Mouse (Mus musculus): ENCODE data around the gene Rreb1. TPM values are rescaled to one million over a fixed set of nuclear protein-coding genes. Genes with fewer than 3 reads are reported as not detected.

Rreb1 gene
- polyA plus RNA-seq, 1 experiment from 2014 or later: 6.0 TPM

DNA sequence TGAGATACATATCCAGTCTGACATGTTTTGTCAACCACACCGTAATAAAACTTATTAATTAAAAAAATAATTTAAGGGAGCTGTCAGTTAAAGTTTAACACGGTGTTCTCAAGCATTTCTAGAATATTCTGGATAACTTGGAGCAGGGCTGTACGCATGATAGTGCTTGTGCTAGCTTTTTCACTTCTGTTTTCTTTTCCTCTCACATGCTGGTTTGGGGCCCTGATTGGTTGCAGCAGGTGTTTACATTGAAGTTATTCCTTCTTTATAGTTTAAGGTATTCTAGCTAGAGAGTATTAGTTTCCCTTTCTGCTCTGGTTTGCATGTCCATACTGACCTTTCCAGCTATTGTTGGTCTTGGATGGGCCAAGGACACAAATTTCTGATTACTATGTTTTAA, 82.6 kb downstream of the Rreb1 start:
- DNase-seq (ENCODE audit: low spot score): no peak
- Histone ChIP-seq H3K36me3 (replicated peaks) (no peaks in the 10 kb centered on the region; the same call in 1 of the 2 replicates), H3K4me3 (no peak overlapping the region), H3K9me3 (no peaks in the 10 kb centered on the region), H3K4me1 (peaks cover 56% of the 10 kb centered on the region), H3K27me3 (replicated peaks; ENCODE audit: low read depth, poor library complexity, severe bottlenecking) (no peaks in the 10 kb centered on the region), H3K27ac (replicated peaks) (peak overlapping the region; percentile 67; the same call in 1 of the 2 replicates)
- 88% methylated on average over 3 of the region's 3 CpGs for WGBS

DNA sequence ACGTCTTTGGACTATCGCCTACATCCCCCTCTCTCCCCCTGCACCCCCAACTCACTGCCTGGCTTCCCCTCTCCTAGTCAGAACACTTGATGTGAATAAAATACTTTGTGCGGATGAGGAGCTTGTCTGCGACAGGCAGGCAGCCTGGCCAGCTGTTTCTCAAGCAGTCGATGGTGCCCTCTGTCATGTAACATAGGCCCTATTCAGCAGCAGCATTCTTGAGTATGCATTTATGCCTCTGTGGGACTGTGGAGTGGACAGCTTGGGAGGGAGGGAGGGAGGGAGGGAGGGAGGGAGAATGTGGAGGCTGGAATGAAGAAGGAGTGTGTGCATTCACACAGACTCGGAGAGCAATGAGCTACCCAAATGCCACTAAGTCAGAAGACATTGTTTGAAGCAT, 84.3 kb downstream of the Rreb1 start:
- peaks cover 60% of the 10 kb centered on the region for H3K4me1 ChIP-seq

DNA sequence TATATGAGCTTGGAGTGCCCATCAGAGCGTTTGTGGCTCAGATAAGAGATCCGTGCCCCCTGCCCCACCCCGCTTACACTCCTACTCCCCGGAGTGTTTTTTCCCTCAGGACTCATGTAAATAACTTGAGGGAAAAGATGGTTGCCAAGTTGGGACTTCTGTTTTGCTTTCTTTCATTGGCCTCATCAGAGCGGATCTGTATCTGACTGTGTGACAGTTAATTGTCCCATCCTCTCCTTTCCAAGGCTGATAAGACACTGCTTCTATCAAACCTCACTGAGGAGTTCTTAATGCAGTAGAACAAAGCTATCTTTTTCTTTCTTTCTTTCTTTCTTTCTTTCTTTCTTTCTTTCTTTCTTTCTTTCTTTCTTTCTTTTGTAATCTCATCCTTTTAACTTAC, 85.4 kb downstream of the Rreb1 start:
- H3K36me3 ChIP-seq (replicated peaks): no peaks in the 10 kb centered on the region; the same call in 1 of the 2 replicates
- DNase-seq (ENCODE audit: low spot score): no peak
- H3K4me3 ChIP-seq: no peak overlapping the region
- H3K4me1 ChIP-seq: peaks cover 49% of the 10 kb centered on the region
- H3K27me3 ChIP-seq (replicated peaks; ENCODE audit: low read depth, poor library complexity, severe bottlenecking): no peaks in the 10 kb centered on the region
- H3K27ac ChIP-seq (replicated peaks): no peak overlapping the region
- H3K9me3 ChIP-seq: no peaks in the 10 kb centered on the region
- 88% methylated on average over 5 of the region's 5 CpGs for whole genome bisulfite sequencing

More for the DNA sequence above, 84.3 kb downstream of the Rreb1 start:
- no peaks in the 10 kb centered on the region for H3K27me3 ChIP-seq (replicated peaks; ENCODE audit: low read depth, poor library complexity, severe bottlenecking)
- DNase-seq (ENCODE audit: low spot score): peak; percentile 21
- no peak overlapping the region for H3K4me3 ChIP-seq
- H3K36me3 ChIP-seq (replicated peaks): no peaks in the 10 kb centered on the region; the same call in 1 of the 2 replicates
- peak overlapping the region; percentile 67 for H3K27ac ChIP-seq (replicated peaks)
- 20% methylated on average over 6 of the region's 6 CpGs for WGBS
- no peaks in the 10 kb centered on the region for H3K9me3 ChIP-seq

DNA sequence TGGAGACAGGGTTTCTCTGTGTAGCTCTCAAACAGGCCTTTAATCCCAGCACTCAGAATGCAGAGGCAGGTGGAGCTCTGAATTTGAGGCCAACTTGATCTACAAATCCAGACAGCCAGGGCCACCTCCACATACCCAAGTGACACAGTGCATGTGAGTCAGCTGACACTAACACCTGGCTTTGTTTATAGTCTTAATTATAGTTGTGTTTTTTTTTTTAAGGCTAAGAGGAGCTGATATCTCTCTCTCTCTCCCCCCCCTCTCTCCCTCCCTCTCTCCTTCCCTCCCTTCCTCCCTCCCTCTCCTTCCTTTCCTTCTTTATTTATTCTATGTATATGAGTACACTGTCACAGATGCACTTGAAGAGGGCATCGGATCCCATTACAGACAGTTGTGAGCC, 86.5 kb downstream of the Rreb1 start:
- no peak for DNase-seq (ENCODE audit: low spot score)
- H3K27me3 ChIP-seq (replicated peaks; ENCODE audit: low read depth, poor library complexity, severe bottlenecking): no peaks in the 10 kb centered on the region
- no peaks in the 10 kb centered on the region; the same call in 1 of the 2 replicates for H3K36me3 ChIP-seq (replicated peaks)
- no peak overlapping the region for H3K4me3 ChIP-seq
- no peak overlapping the region for H3K27ac ChIP-seq (replicated peaks)
- 90% methylated on average over 1 of the region's 1 CpGs for WGBS
- H3K4me1 ChIP-seq: peaks cover 46% of the 10 kb centered on the region
- H3K9me3 ChIP-seq: no peaks in the 10 kb centered on the region

DNA sequence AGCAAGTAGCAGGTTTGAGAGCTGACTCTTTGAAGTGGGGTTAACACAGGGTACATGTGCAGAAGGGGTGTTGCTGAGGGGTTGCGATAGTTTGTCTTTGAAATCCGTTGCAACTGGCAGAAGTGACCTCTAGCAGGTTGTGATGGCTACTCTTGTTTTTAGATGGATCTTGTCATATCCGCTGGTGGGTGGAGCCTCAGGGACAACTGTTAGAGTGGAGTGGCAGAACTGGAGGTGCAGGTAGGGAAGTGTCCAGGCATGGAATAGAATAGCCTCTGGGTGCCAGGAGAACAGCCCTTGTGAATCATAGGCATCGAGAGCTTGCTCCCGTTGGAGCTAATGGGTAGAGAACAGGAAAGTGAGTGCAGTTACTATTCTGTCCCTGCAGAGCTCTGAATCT, 88.1 kb downstream of the Rreb1 start:
- WGBS: 68% methylated on average over 5 of the region's 5 CpGs
- Histone ChIP-seq H3K27ac (replicated peaks) (no peak overlapping the region), H3K9me3 (no peaks in the 10 kb centered on the region), H3K36me3 (replicated peaks) (no peaks in the 10 kb centered on the region; the same call in 1 of the 2 replicates), H3K27me3 (replicated peaks; ENCODE audit: low read depth, poor library complexity, severe bottlenecking) (no peaks in the 10 kb centered on the region), H3K4me1 (peaks cover 38% of the 10 kb centered on the region), H3K4me3 (no peak overlapping the region)
- no peak for DNase-seq (ENCODE audit: low spot score)

DNA sequence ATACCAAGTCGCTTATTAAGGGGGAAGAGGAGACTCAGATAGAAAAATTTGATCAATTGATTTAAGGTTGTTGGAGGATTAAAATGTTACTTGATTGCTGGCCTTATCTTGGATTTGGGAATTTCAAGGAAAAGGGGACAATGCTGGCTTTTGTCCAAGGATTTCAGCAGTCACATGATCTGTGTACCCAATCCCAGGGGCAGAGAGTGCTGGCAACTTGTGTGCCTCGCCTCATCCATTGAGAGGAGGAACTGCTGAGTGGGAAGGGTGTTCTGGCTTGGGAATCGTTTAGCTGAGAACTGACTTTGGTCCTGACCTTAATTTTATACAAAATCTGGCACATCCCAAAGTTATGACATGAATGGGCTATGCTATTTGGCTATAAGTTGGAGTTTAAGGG, 88.6 kb downstream of the Rreb1 start:
- no peak for DNase-seq (ENCODE audit: low spot score)
- H3K9me3 ChIP-seq: no peaks in the 10 kb centered on the region
- 53% methylated on average over 3 of the region's 3 CpGs for WGBS
- no peak overlapping the region for H3K4me3 ChIP-seq
- no peaks in the 10 kb centered on the region for H3K27me3 ChIP-seq (replicated peaks; ENCODE audit: low read depth, poor library complexity, severe bottlenecking)
- no peak overlapping the region for H3K27ac ChIP-seq (replicated peaks)
- H3K36me3 ChIP-seq (replicated peaks): no peaks in the 10 kb centered on the region; the same call in 1 of the 2 replicates
- H3K4me1 ChIP-seq: peaks cover 33% of the 10 kb centered on the region

DNA sequence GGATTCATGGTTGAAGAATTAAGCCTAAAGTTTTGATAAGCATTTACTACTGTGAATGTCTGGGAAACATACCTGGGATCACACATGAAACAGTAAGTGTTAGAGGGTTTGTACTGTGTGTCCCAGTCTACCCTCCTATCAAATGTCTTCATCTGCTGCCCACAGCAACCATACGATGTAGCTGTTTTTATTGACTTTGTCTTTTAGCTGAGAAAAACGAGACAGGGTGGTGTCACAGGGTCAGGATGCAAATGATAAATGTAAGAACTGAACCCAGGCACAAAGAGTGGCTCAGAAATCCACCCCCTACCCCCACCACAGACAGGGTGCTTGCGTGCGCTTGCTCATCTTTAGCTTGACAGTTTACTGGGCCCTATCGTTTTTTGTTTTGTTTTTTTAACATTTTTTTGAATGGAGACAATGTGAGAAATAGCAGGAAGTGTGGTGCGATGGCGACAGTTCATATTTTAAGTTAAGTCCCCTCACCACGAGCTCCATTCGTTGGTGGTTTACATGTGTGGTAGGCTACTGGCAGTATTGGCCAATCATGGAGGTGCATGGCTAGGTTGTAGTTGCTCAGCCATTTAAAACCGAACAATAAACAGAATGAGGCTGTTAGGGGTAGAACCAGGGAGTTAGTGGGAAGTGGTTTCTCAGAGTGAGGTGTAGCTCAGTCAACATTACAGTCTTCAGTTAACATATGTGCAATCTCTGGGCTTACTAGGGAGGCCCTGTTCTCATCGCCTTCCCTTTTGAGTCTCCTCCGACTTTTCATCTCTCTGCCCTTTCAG, 92.1 kb downstream of the Rreb1 start:
- no peak for DNase-seq (ENCODE audit: low spot score)
- Histone ChIP-seq H3K4me3 (no peak overlapping the region), H3K36me3 (replicated peaks) (no peaks in the 10 kb centered on the region), H3K9me3 (no peaks in the 10 kb centered on the region), H3K27me3 (replicated peaks; ENCODE audit: low read depth, poor library complexity, severe bottlenecking) (no peaks in the 10 kb centered on the region), H3K27ac (replicated peaks) (no peak overlapping the region), H3K4me1 (peaks cover 23% of the 10 kb centered on the region)
- WGBS: 83% methylated on average over 12 of the region's 12 CpGs

DNA sequence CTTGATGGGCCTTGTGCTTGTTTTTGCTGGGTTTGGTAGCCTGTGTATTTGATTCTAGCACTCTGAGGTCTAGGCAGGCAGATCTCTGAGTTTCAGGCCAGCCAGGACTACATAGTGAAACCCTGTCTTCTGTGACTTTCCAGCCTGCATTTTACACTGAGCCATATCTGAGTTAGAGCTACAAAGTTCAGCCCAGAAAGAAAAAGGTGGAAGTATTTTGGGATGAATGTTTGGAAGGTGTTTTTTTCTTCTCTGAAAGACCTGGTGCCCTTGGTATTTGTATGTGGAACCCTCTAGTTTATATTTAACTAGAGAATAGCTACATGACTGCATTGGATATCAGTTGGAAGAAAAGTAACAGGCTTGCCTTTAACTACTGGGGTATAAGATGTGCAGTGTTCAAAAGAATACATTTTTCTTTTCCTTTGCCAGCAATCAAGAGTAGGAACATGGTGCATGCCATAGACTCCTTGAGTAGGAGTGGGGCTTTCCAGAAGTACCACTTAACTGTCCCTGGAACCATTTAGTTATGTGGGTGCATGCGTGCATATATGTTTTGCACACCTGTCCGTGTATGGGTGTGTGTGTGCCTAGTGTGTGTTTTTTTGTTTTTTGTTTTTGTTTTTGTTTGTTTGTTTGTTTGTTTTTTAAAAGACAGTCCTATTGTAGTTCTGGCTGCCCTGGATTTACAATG, 94.1 kb downstream of the Rreb1 start:
- DNase-seq (ENCODE audit: low spot score): no peak
- WGBS: 90% methylated on average over 2 of the region's 2 CpGs
- Histone ChIP-seq H3K4me3 (no peak overlapping the region), H3K4me1 (peaks cover 19% of the 10 kb centered on the region), H3K27ac (replicated peaks) (no peak overlapping the region), H3K9me3 (no peaks in the 10 kb centered on the region), H3K27me3 (replicated peaks; ENCODE audit: low read depth, poor library complexity, severe bottlenecking) (no peaks in the 10 kb centered on the region), H3K36me3 (replicated peaks) (no peaks in the 10 kb centered on the region)

DNA sequence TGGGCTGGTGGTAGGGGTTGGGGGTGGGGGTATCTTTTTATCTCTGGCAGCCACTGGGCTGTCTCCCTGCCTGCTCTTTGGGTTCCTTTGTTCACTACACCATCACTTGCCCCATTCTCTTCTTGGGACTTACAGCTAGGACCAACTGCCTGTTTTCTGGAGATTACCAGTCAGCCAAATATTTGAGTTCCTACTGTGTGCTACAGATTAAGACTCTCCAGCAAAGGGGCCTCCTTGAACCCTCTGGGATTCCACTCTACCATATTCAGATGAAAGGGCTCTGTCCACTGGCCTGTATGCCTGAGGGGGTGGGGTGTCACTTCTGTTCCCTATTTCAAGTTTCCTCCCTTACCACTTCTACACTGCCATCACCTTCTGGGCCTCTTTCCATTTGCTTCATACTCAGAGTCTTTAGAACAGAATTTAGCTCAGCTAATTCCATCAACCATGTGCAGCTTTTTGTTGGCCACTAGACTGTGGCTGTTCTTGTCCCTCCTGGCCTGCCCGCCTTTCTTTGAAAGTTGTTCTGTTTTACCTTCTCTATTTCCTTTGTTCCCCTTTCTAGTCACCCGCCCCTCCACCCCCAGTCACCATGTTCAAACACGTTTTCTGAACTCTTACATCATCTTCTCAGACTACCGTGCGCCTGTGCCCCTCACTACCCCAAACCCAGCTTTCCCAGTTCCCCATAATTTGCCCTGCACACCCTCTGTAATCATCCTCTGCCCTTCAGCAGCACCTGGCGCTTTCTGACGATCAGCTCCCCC, 95.1 kb downstream of the Rreb1 start:
- Histone ChIP-seq H3K4me3 (no peak overlapping the region), H3K27ac (replicated peaks) (no peak overlapping the region; the same call in 1 of the 2 replicates), H3K4me1 (peaks cover 19% of the 10 kb centered on the region), H3K27me3 (replicated peaks; ENCODE audit: low read depth, poor library complexity, severe bottlenecking) (no peaks in the 10 kb centered on the region), H3K9me3 (no peaks in the 10 kb centered on the region), H3K36me3 (replicated peaks) (no peaks in the 10 kb centered on the region)
- no peak for DNase-seq (ENCODE audit: low spot score)
- 74% methylated on average over 7 of the region's 7 CpGs for WGBS

DNA sequence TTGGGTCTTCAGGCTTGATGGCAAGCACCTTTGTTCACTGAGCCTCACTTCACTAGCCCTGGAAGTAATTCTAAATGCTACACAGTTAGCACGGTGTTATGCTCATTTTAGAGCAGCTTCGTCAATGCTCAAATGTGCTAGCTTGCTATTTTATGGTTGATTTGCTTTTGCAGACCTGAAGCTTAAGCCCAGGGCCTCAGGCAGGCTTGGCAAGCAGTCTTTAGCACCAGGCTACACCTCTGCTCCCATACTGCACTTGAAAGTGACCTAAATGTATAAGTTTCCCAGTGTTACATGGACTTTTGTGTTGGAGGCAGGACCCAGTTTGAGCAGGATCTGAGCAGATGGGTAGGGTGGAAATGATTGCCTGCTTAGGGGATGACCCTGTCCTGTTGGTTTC, 97.7 kb downstream of the Rreb1 start:
- 83% methylated on average over 2 of the region's 2 CpGs for WGBS

DNA sequence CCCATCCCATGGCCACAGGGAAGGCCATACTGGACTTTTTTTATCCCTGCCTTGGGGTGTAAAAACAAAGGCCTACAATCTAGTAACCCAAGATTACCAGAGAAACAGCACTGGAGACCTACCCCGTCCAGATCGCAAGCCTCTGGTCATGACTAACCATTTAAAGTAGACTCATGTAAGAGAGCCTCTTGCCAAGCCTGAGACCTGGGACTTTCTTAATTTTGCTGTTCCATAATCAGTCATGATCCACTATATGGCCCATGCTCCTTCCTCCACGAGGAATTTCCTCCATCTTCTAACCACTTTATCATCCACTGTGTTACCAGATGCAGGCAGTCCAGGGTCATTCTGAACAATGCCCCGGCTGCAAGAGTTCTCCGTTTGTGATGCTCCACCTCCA, 98.2 kb downstream of the Rreb1 start:
- H3K4me1 ChIP-seq: peaks cover 43% of the 10 kb centered on the region
- DNase-seq (ENCODE audit: low spot score): no peak

More for the DNA sequence above, 97.7 kb downstream of the Rreb1 start:
- no peak overlapping the region for H3K27ac ChIP-seq (replicated peaks)
- no peaks in the 10 kb centered on the region for H3K36me3 ChIP-seq (replicated peaks)
- no peaks in the 10 kb centered on the region for H3K9me3 ChIP-seq
- no peak for DNase-seq (ENCODE audit: low spot score)
- peaks cover 42% of the 10 kb centered on the region for H3K4me1 ChIP-seq
- H3K4me3 ChIP-seq: no peak overlapping the region
- no peaks in the 10 kb centered on the region for H3K27me3 ChIP-seq (replicated peaks; ENCODE audit: low read depth, poor library complexity, severe bottlenecking)

DNA sequence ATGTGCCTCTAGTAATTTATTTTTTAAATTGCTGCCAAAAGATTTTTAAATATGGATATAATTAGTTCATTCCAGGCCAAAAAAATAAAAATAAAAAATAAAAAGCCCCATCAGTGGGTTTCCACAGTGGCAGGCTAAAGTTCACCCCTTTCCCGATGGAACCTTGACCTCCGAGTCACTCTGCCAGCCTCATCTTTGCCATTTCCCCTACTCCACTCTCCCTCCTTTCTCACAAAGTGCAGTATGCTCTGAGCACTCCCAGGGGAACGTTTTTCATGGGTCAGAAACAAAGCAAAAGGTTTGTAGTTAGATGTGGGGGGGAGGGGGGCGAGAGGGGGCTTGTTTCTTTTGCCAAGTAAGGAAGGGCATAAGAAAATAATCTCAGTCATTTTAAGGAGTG, 98.6 kb downstream of the Rreb1 start:
- H3K27me3 ChIP-seq (replicated peaks; ENCODE audit: low read depth, poor library complexity, severe bottlenecking): no peaks in the 10 kb centered on the region
- no peak overlapping the region; the same call in 1 of the 2 replicates for H3K27ac ChIP-seq (replicated peaks)
- no peak overlapping the region for H3K4me3 ChIP-seq
- 52% methylated on average over 4 of the region's 4 CpGs for WGBS
- no peaks in the 10 kb centered on the region for H3K9me3 ChIP-seq
- peaks cover 43% of the 10 kb centered on the region for H3K4me1 ChIP-seq
- no peaks in the 10 kb centered on the region for H3K36me3 ChIP-seq (replicated peaks)
- no peak for DNase-seq (ENCODE audit: low spot score)

More for the DNA sequence above, 98.2 kb downstream of the Rreb1 start:
- Histone ChIP-seq H3K27me3 (replicated peaks; ENCODE audit: low read depth, poor library complexity, severe bottlenecking) (no peaks in the 10 kb centered on the region), H3K27ac (replicated peaks) (no peak overlapping the region), H3K4me3 (no peak overlapping the region), H3K36me3 (replicated peaks) (no peaks in the 10 kb centered on the region), H3K9me3 (no peaks in the 10 kb centered on the region)
- WGBS: 68% methylated on average over 5 of the region's 5 CpGs

Measured in embryonic facial prominence, embryonic 10.5 days (tissue).